Mouse (Mus musculus) E14TG2a.4 (cell line): ENCODE measurements at regions not wholly inside any gene's neighbourhood (a gene's known extent, or its start where the extent isn't known, plus 50 kb on each side); places are given as distances from the start of the nearest gene placed in this dataset.
"Not testable (repeated sequence)": the region's sequence is repeated elsewhere in the genome, so short reads cannot be mapped to it uniquely, and the experiment has no call there.

Experiments used
- CTCF ChIP-seq: conservative IDR thresholded peaks from 2 replicates; pipeline ENCODE4 v1.5.1; 2014; ENCODE audit warnings: low read length
- POU5F1 ChIP-seq: IDR thresholded peaks from 2 replicates; pipeline ENCODE4 v1.6.1; 2014; ENCODE audit warnings: low read length, borderline replicate concordance

GRCm38 (mm10) chr14:124801589-124801988 lies 124.7 kb upstream of the Fgf14 start:
- TF ChIP-seq CTCF, POU5F1: not testable (repeated sequence)
